Mouse (Mus musculus) megakaryocyte, embryonic 14.5 days (primary cell): Measurements from ENCODE around the gene Klhl33.

Experiments
- FLI1 ChIP-seq: IDR thresholded peaks from 2 replicates; pipeline ENCODE4 v1.6.1; 2012; ENCODE audit warnings: low read length, inconsistent platforms, mixed read lengths
- GATA1 ChIP-seq: IDR thresholded peaks from 3 replicates; pipeline ENCODE4 v1.6.1; 2012; ENCODE audit warnings: mixed read lengths, low read length, inconsistent platforms, borderline replicate concordance

- TF ChIP-seq GATA1 (no peak), FLI1 (no peak)
Measured at GRCm38 (mm10) chr14:50904828-50905129, 7.5 kb upstream of the Klhl33 start.
